Mouse (Mus musculus) forebrain, postnatal 0 days (tissue): ENCODE results near the gene Snrpe. TPM values are rescaled to one million over a fixed set of nuclear protein-coding genes. Genes with fewer than 3 reads are reported as not detected.

ENCODE experiments used
- ATAC-seq: fragments of 200-750 bp; cut with Nextera tagmentation; 2 replicates; pipeline ENCODE4 v1.8.0; 2017; ENCODE audit warnings: mild to moderate bottlenecking, moderate library complexity
- DNase-seq: peaks from one replicate; pipeline ENCODE4 v3.0.0-alpha.2; 2015
- H3K27ac ChIP-seq: fragments of 300-500 bp; sonication (generic); 2 replicates; pipeline ENCODE4 v1.5.1; 2014; ENCODE audit warnings: low read depth, mild to moderate bottlenecking, antibody characterized with exemption, low read length, moderate library complexity, mixed read lengths
- H3K27me3 ChIP-seq: fragments of 300-500 bp; sonication (generic); 2 replicates; pipeline ENCODE4 v1.6.1; 2014; ENCODE audit warnings: mild to moderate bottlenecking, low read length, mixed read lengths; ENCODE audit not compliant: insufficient read depth
- H3K36me3 ChIP-seq: fragments of 300-500 bp; sonication (generic); 2 replicates; pipeline ENCODE4 v1.6.1; 2014; ENCODE audit warnings: mild to moderate bottlenecking, moderate library complexity; ENCODE audit not compliant: insufficient read depth
- H3K4me1 ChIP-seq: fragments of 300-500 bp; sonication (generic); 2 replicates; pipeline ENCODE4 v1.6.1; 2014; ENCODE audit warnings: antibody characterized with exemption; ENCODE audit not compliant: insufficient read depth
- H3K4me2 ChIP-seq: fragments of 300-500 bp; sonication (generic); 2 replicates; pipeline ENCODE4 v1.6.1; 2014; ENCODE audit warnings: low read depth, mild to moderate bottlenecking, moderate library complexity
- H3K4me3 ChIP-seq: fragments of 300-500 bp; sonication (generic); 2 replicates; pipeline ENCODE4 v1.5.1; 2014; ENCODE audit warnings: low read depth, low read length, mixed read lengths
- H3K9ac ChIP-seq: fragments of 300-500 bp; sonication (generic); 2 replicates; pipeline ENCODE4 v1.6.1; 2014; ENCODE audit warnings: mild to moderate bottlenecking
- H3K9me3 ChIP-seq: fragments of 300-500 bp; sonication (generic); 2 replicates; pipeline ENCODE4 v1.6.1; 2016; ENCODE audit warnings: low read length
- CTCF ChIP-seq: sonication (generic); IDR thresholded peaks from 2 replicates; pipeline ENCODE4 v1.5.1; 2016; ENCODE audit warnings: antibody characterized with exemption, control low read depth, low read depth
- WGBS: fragments of 180-500 bp; shearing (Covaris S2); extraction: QIAGEN DNeasy Blood & Tissue Kit; methylation state at CpG from one replicate; pipeline ENCODE4 v1.1.7; 2014; 5-methylcytosine and 5-hydroxymethylcytosine counted together
- polyA plus RNA-seq: library from polyadenylated mRNA; unstranded; fragments of >200 nt; fragmentation: Nextera tagmentation; extraction: Ambion mirVana; gene quantifications from 2 replicates; pipeline ENCODE4 v1.2.1, GENCODE M21; 2015
- total RNA-seq: library from RNA; depleted of rRNA; stranded (reverse); fragments of >200 nt; gene quantifications from 2 replicates; pipeline ENCODE4 v1.2.3, GENCODE M21; 2014

The Snrpe gene
- total and polyA plus RNA-seq, 2 experiments from 2014 or later, result 199 to 418 TPM

DNA sequence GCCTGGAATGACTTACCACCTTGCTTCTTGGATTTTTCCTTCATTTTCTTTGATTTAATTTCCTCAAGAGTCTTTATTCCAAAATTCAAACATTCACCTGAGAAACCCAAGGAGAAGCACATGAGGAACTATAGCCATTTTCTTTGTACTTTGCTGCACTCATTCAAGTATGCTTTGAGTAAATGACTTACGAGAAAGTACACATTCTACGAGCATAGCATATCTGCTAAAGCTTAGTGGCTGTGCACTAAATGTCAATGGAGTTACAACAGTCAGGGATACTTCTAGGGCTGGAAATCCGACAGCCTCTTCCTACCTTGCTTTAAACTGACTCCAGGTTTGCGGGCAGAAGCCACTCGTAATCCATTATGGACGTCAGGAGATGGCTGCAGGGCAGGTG, 28.4 kb upstream of the Snrpe start:
- no peak overlapping the region for H3K9ac ChIP-seq
- no peaks in the 10 kb centered on the region for H3K9me3 ChIP-seq
- H3K27ac ChIP-seq, result no peak overlapping the region
- DNase-seq, result no peak
- H3K27me3 ChIP-seq, result no peaks in the 10 kb centered on the region
- TF ChIP-seq CTCF, result no peak
- no peak overlapping the region for H3K4me2 ChIP-seq
- H3K4me3 ChIP-seq, result no peak overlapping the region
- 94% methylated on average over 6 of the region's 6 CpGs for WGBS
- ATAC-seq, result no peak
- H3K4me1 ChIP-seq, result no peaks in the 10 kb centered on the region
- peaks cover 78% of the 10 kb centered on the region for H3K36me3 ChIP-seq

DNA sequence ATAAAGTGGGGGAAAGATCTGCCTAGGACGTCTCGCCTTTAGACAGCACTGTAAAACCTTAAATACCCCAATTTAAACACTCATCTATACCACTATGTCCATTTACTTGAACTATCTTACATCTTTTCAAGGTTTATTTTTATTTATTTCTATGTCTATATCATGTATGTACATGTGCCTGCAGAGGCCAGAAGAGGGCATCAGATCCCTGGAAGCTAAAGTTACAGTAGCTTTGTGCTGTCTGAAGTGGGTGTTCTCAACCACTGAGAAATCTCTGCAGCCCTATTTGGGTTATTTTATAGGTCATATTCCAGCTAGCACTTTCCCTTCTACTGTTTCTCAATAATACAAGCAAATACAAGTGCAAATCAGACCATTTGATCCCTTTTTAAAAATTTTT, 22.1 kb upstream of the Snrpe start:
- 94% methylated on average over 2 of the region's 2 CpGs for WGBS
- no peak overlapping the region for H3K4me3 ChIP-seq
- no peak overlapping the region for H3K27ac ChIP-seq
- peak; percentile 49 for TF ChIP-seq CTCF
- no peak overlapping the region for H3K9ac ChIP-seq
- peak; percentile 22 for DNase-seq
- peaks cover 71% of the 10 kb centered on the region for H3K36me3 ChIP-seq
- H3K9me3 ChIP-seq, result no peaks in the 10 kb centered on the region
- no peak for ATAC-seq
- no peaks in the 10 kb centered on the region for H3K4me1 ChIP-seq
- no peak overlapping the region for H3K4me2 ChIP-seq
- H3K27me3 ChIP-seq, result no peaks in the 10 kb centered on the region

DNA sequence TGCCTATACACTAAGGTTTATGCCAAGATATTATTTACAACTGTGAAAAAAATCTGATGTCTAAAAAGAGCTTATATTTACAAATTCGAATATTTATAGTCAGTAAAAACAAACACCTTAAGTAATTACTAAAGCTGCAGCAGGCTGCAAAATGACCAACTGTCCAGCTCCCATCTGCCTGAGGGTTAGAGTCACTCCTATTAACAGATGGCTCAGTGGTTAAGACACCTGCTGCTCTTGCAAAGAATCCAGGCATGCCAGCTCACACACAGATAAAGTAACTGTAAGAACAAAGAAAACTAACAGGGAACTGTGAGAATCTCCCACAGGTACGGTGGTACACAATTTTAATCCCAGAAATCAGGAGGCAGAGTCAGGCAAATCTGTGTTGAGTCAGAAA, 15.0 kb upstream of the Snrpe start:
- TF ChIP-seq CTCF, result no peak
- peaks cover 64% of the 10 kb centered on the region for H3K36me3 ChIP-seq
- no peaks in the 10 kb centered on the region for H3K9me3 ChIP-seq
- WGBS, result 68% methylated on average over 2 of the region's 2 CpGs
- DNase-seq (no peak), ATAC-seq (no peak)
- H3K4me1 ChIP-seq, result no peaks in the 10 kb centered on the region
- no peak overlapping the region for H3K27ac ChIP-seq
- H3K4me2 ChIP-seq, result no peak overlapping the region
- H3K9ac ChIP-seq, result no peak overlapping the region
- no peaks in the 10 kb centered on the region for H3K27me3 ChIP-seq
- H3K4me3 ChIP-seq, result no peak overlapping the region

DNA sequence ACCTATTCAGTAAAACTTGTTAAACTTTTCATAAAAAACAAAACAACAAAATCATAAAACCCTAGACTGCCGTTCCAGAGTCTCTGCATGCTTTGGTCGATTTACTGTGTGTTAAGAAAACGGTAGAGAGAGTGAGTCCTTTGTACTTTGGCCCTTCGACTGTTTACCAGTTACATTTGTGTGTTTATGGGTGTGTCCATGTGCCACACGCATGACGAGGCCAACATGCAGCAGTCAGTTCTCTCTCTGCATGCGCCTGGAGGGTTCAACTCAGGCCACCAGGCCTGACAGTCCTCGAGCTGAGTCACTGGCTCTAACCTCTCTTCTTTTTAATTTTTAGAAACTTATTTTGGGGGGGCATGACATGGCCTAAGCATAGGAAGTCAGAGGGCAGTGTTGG, 8.2 kb upstream of the Snrpe start:
- H3K27ac ChIP-seq, result no peak overlapping the region
- no peak overlapping the region for H3K4me2 ChIP-seq
- no peak overlapping the region for H3K4me3 ChIP-seq
- 85% methylated on average over 8 of the region's 8 CpGs for WGBS
- H3K4me1 ChIP-seq, result no peaks in the 10 kb centered on the region
- ATAC-seq (no peak), DNase-seq (no peak)
- no peaks in the 10 kb centered on the region for H3K27me3 ChIP-seq
- no peak overlapping the region for H3K9ac ChIP-seq
- H3K36me3 ChIP-seq, result peaks cover 38% of the 10 kb centered on the region
- TF ChIP-seq CTCF, result no peak
- no peaks in the 10 kb centered on the region for H3K9me3 ChIP-seq

DNA sequence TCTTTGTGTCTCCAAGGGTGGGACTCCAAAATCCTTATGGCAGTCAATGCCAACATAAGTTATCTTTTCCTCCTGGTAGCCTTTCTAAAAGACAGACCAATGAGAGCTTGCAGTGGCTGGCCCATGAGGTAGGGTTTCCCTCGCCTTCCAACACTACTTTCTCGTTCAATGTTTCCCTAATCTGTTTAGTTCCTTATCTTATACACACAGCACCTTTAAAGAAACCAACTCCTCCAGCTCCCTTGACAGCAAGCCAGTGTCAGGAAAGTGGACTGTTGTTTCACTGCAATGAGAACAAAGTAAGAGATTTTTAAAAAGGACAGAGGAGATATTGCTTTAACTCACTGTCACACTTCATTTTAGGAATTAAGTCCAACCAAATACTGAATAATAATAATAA, 7.8 kb upstream of the Snrpe start:
- no peak for DNase-seq
- TF ChIP-seq CTCF, result no peak
- H3K4me2 ChIP-seq, result no peak overlapping the region
- no peaks in the 10 kb centered on the region for H3K27me3 ChIP-seq
- no peak overlapping the region for H3K27ac ChIP-seq
- peaks cover 35% of the 10 kb centered on the region for H3K36me3 ChIP-seq
- H3K9me3 ChIP-seq, result no peaks in the 10 kb centered on the region
- H3K4me3 ChIP-seq, result no peak overlapping the region
- 60% methylated on average over 2 of the region's 2 CpGs for WGBS
- H3K4me1 ChIP-seq, result no peaks in the 10 kb centered on the region
- no peak for ATAC-seq
- no peak overlapping the region for H3K9ac ChIP-seq

DNA sequence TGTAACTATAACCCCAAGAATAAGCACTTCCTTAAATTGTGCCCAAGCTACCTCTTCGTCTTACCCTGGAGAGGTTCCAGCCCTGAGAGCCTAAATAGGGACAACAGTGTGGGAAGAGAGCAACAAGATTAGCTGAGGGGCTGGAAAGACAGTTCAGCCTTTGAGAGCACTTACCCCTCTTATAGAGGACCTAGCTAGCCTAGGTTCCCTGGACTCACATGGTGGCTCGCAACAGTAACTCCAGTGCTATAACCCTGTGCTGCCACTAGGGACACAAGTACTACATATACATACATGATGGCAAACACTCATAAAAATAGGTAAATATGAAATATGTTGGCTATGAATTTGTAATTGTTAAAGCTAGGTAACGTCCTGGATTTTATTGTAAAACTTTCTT, 3.7 kb upstream of the Snrpe start:
- H3K9ac ChIP-seq, result no peak overlapping the region

DNA sequence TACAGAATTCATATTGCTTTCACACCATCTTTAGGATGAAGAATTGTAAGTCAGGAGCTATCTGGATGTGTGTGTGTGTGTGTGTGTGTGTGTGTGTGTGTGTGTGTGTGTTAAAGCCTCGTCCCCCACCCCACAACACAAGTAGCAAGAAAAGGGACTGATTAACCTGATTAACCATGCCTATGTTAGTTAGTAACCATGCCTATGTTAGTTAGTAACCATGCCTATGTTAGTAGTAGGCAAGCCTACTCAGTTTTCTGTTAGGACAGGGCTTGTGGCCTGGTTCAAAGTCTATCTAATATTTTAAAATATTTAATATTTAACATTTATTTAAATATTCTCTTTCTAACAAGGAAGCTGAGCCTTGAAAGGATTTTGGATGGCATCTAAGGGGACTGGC, 1.3 kb upstream of the Snrpe start:
- H3K4me2 ChIP-seq, result no peak overlapping the region
- no peak for ATAC-seq

More for the DNA sequence above, 3.7 kb upstream of the Snrpe start:
- TF ChIP-seq CTCF, result peak; percentile 49
- H3K36me3 ChIP-seq, result peaks cover 10% of the 10 kb centered on the region; the same call in 1 of the 2 replicates
- H3K4me2 ChIP-seq, result no peak overlapping the region
- no peaks in the 10 kb centered on the region for H3K27me3 ChIP-seq
- no peak for ATAC-seq
- H3K4me3 ChIP-seq, result no peak overlapping the region
- H3K9me3 ChIP-seq, result no peaks in the 10 kb centered on the region
- no peak overlapping the region for H3K27ac ChIP-seq
- WGBS, result 82% methylated on average over 3 of the region's 3 CpGs
- no peaks in the 10 kb centered on the region for H3K4me1 ChIP-seq
- no peak for DNase-seq

DNA sequence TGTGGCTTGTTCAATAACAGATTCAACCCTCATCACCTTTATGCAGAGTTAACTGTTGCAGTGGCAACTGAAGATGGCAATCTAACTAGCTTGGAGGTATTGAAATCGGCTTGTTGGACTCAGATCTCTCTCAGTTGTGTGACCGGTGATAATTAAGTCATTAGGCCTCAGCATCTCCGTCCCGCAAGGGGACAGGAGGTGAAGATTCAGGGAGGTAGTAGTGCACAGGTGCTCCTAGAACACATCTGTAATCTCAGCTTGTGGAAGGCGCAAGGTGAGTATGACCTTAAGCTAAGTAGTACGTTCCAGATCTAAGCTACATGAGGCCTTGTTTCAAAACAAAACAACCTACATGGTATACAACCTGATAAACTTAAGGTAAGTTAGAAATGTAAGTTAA, 510 bp upstream of the Snrpe start:
- 54% methylated on average over 6 of the region's 6 CpGs for WGBS
- no peaks in the 10 kb centered on the region for H3K4me1 ChIP-seq
- H3K36me3 ChIP-seq, result peaks cover 22% of the 10 kb centered on the region
- H3K9ac ChIP-seq, result no peak overlapping the region
- ATAC-seq (no peak), DNase-seq (no peak)
- H3K4me2 ChIP-seq, result no peak overlapping the region
- no peaks in the 10 kb centered on the region for H3K9me3 ChIP-seq
- no peak overlapping the region for H3K4me3 ChIP-seq
- no peaks in the 10 kb centered on the region for H3K27me3 ChIP-seq
- TF ChIP-seq CTCF, result no peak
- H3K27ac ChIP-seq, result no peak overlapping the region

More for the DNA sequence above, 1.3 kb upstream of the Snrpe start:
- Histone ChIP-seq H3K27ac (no peak overlapping the region), H3K4me3 (no peak overlapping the region), H3K36me3 (peaks cover 16% of the 10 kb centered on the region), H3K9ac (no peak overlapping the region), H3K4me1 (no peaks in the 10 kb centered on the region), H3K27me3 (no peaks in the 10 kb centered on the region), H3K9me3 (no peaks in the 10 kb centered on the region)
- WGBS, result 75% methylated on average over 1 of the region's 1 CpGs
- no peak for DNase-seq
- TF ChIP-seq CTCF, result no peak
